In the genomic region with DNA sequence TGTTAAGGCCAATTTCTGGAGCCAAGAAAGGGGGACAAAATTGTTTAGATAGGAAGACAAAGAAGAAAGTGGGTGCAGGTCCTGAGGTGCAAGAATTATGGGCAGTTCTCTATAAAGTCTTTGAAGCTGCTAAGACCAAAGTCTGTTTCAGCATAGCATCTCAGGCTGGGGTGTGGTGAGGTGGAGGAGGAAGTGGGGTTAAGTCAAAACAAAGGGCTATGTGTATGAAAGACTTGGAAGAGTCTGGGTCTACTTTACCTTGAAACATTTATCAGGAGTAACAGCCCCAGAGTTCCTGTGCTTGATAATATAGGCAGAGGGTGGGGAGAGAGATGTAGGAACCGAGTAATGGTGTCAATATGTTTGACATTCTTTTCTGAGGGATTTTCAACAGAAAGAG, we compare ENCODE assay signal across 12 mouse cellular contexts.
"Had no signal": no experiment of that assay in that cellular context is flagged by ENCODE, and none has a peak within 500 bp of the region (broad histone marks: within the 10 kb centered on the region; RNA-seq: fewer than 3 reads in every experiment).

No protein-coding gene starts in this region.

- H3K27ac ChIP-seq: limb, embryonic 10.5 days; liver, embryonic 15.5 days; midbrain, embryonic 15.5 days had no signal

- ATAC-seq: midbrain, embryonic 15.5 days had no signal

- H3K4me3 ChIP-seq: limb, embryonic 10.5 days; liver, embryonic 15.5 days; midbrain, embryonic 10.5 days; midbrain, embryonic 15.5 days had no signal

- H3K4me1 ChIP-seq: liver, embryonic 15.5 days had no signal

- H3K9me3 ChIP-seq: limb, embryonic 10.5 days; liver, embryonic 15.5 days; midbrain, embryonic 10.5 days; midbrain, embryonic 15.5 days had no signal

- H3K36me3 ChIP-seq: limb, embryonic 10.5 days; liver, embryonic 15.5 days; midbrain, embryonic 10.5 days; midbrain, embryonic 15.5 days had no signal

- DNase-seq: kidney, adult 18-20 months; kidney, postnatal 10 days; kidney, postnatal 4 days; lung, embryonic 14.5 days; lung, postnatal 10 days; lung, postnatal 4 days; right cerebral cortex, postnatal 14 days had no signal

- H3K27me3 ChIP-seq: liver, embryonic 15.5 days; midbrain, embryonic 15.5 days had no signal

- H3K9ac ChIP-seq: liver, embryonic 15.5 days; lung, embryonic 14.5 days; midbrain, embryonic 15.5 days had no signal

- H3K4me2 ChIP-seq: liver, embryonic 11.5 days; liver, embryonic 15.5 days; lung, embryonic 14.5 days; midbrain, embryonic 15.5 days had no signal
